Mouse (Mus musculus): ENCODE measurements around the gene Slc25a31. TPM values are rescaled to one million over a fixed set of nuclear protein-coding genes. Genes with fewer than 3 reads are reported as not detected.

Gene Slc25a31
- polyA plus RNA-seq (2011; ENCODE audit: insufficient read depth, insufficient read length, low replicate concordance, missing spikeins), result not detected in 2 replicates

DNA sequence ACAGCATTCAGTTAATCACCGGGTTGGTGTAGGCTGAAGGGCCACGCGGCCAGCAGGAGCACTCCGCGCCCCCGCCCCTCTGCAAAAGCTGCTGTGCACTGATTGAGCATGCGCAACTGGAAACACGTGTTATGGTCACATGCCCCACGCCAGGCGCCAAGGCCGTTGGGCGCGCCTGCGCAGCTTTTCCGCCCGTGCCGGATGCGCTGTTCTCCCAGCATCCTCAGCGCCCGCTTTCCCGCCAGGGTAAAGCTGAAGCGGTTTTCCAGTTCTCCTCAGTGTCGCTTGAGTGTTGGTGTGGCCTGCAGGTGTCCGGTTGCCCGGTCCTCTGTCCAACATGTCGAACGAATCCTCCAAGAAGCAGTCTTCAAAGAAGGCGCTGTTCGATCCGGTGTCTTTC, at the start of gene Slc25a31:
TSS of gene Slc25a31 (plus strand) at position 201 of the 400 bp plus-strand sequence.
- 95% methylated on average over 30 of the region's 30 CpGs for WGBS
- H3K4me3 ChIP-seq (replicated peaks; ENCODE audit: control insufficient read depth, low read depth, low read length), result no peak within 1 kb of the TSS
- TF ChIP-seq POLR2A (IDR thresholded peaks at IDR 0.05; ENCODE audit: borderline replicate concordance, control insufficient read depth, low read depth, low read length) (no peak), CTCF (IDR thresholded peaks at IDR 0.05; ENCODE audit: control insufficient read depth, insufficient read depth, low read length) (no peak)
- peaks cover 4% of the 10 kb centered on the region for H3K4me1 ChIP-seq (ENCODE audit: control insufficient read depth, insufficient read depth, low read length)
- no peak within 1 kb of the TSS for H3K27ac ChIP-seq (ENCODE audit: control insufficient read depth, insufficient read depth, low read depth, low read length, poor library complexity)

DNA sequence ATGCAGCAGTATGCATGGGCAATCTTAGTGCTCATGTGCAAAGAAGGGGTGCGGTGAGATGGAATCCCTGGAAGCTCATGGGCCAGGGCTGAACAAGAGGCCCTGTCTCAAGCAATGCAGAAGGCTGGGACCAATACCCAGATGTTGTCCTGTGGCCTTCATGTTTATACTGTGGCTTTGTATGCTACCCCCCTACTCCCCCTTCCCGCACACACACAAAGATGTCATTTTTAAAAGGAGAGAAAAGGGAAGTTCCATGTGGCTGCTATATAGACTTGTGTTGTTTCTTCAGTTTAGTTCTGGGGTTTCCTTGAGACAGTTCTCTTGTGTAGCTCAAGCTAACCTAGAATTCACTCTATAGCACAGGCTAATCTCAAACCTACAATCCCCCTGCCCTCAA, 48.4 kb upstream of the Slc25a31 start:
- H3K4me3 ChIP-seq (replicated peaks; ENCODE audit: control insufficient read depth, low read depth, low read length), result no peak overlapping the region
- TF ChIP-seq POLR2A (IDR thresholded peaks at IDR 0.05; ENCODE audit: borderline replicate concordance, control insufficient read depth, low read depth, low read length), result no peak
- no peak for TF ChIP-seq CTCF (IDR thresholded peaks at IDR 0.05; ENCODE audit: control insufficient read depth, insufficient read depth, low read length)
- H3K4me1 ChIP-seq (ENCODE audit: control insufficient read depth, insufficient read depth, low read length), result no peaks in the 10 kb centered on the region; the same call in 1 of the 2 replicates
- 56% methylated on average over 2 of the region's 2 CpGs for WGBS
- H3K27ac ChIP-seq (ENCODE audit: control insufficient read depth, insufficient read depth, low read depth, low read length, poor library complexity), result no peak overlapping the region

DNA sequence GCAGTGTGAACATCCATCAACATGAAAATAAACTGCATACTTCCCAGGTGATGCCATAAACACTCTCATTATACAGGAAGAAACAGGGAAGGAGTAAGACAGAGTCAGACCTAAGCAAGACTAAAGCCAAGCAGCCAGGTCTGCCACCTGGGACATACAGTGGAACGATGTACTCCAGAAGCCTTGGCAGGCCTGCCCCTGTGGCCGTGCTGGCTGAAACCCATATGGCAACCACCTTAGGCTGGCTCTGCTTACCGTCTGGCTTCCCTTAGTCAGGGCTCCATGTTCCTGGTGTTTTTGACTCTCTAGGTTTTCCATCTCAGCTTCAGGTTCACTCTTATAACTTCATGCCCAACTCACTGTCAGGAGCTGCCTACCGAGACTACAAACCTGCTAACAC, 42.5 kb upstream of the Slc25a31 start:
- Histone ChIP-seq H3K4me3 (replicated peaks; ENCODE audit: control insufficient read depth, low read depth, low read length) (no peak overlapping the region), H3K27ac (ENCODE audit: control insufficient read depth, insufficient read depth, low read depth, low read length, poor library complexity) (no peak overlapping the region), H3K4me1 (ENCODE audit: control insufficient read depth, insufficient read depth, low read length) (no peaks in the 10 kb centered on the region; the same call in 1 of the 2 replicates)
- 89% methylated on average over 4 of the region's 4 CpGs for WGBS
- no peak for TF ChIP-seq POLR2A (IDR thresholded peaks at IDR 0.05; ENCODE audit: borderline replicate concordance, control insufficient read depth, low read depth, low read length)
- no peak for TF ChIP-seq CTCF (IDR thresholded peaks at IDR 0.05; ENCODE audit: control insufficient read depth, insufficient read depth, low read length)

DNA sequence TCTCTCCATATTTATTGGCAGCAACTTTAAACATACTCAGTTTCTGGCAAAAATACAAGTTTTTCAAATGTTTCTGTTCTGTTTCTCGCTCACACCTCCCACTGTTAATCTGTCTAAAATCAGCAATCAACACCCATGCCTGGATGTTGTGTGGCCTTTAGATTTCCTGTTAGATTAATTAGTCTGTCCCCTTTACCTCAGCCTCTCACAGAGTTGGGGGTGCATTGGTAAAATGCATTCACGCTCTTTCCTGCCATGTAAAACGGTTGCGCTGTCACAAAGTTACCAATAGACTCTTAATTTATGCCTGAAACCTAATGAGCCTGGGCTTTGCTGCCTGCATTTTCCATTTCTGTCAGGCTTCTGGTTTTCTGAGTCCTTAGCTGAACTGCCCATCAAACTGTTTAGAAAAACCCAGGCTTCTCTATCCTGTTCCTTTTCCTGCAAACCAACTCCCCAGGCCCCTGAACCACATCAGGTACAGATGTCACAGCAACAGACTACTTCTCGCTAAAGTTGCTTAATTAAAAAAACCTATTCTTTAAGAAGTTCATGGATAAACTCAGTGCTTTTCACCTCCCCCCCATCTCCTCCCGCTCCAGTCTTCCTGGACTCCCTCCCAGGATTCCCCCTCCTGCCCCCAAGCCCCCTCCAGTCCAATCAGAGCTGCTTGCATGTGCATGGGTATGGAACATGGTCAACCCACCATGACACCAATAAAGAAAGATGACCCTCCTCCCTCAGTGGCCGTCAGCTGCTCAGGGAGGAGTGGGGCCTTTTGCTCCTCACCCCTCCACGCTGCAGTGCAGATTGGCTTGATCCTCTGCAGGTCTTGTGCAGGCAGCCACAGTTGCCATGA, 41.6 kb upstream of the Slc25a31 start:
- 67% methylated on average over 8 of the region's 8 CpGs for WGBS
- H3K4me1 ChIP-seq (ENCODE audit: control insufficient read depth, insufficient read depth, low read length), result no peaks in the 10 kb centered on the region; the same call in 1 of the 2 replicates
- H3K27ac ChIP-seq (ENCODE audit: control insufficient read depth, insufficient read depth, low read depth, low read length, poor library complexity), result no peak overlapping the region
- no peak overlapping the region for H3K4me3 ChIP-seq (replicated peaks; ENCODE audit: control insufficient read depth, low read depth, low read length)
- TF ChIP-seq CTCF (IDR thresholded peaks at IDR 0.05; ENCODE audit: control insufficient read depth, insufficient read depth, low read length) (no peak), POLR2A (IDR thresholded peaks at IDR 0.05; ENCODE audit: borderline replicate concordance, control insufficient read depth, low read depth, low read length) (no peak)

DNA sequence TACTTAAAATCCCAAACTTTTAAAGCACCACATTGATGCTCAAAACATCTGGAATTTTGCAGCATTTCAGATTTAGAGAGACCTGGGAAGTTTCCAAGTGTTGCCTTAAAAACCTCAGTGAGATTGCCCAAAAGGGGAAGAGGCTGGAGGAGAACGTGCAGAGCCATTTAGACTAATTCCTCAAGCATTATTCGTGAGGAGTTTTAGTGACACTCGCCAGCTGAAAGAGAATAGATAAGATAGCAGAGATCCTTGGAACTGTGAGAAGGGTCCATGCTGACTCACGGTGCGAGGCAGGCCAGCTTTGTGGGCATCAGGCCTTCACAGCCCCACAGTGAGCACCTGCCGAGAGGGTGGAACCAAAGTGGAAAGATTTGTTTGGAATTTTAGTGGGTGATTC, 39.8 kb upstream of the Slc25a31 start:
- Histone ChIP-seq H3K4me1 (ENCODE audit: control insufficient read depth, insufficient read depth, low read length) (no peaks in the 10 kb centered on the region; the same call in 1 of the 2 replicates), H3K27ac (ENCODE audit: control insufficient read depth, insufficient read depth, low read depth, low read length, poor library complexity) (no peak overlapping the region), H3K4me3 (replicated peaks; ENCODE audit: control insufficient read depth, low read depth, low read length) (no peak overlapping the region)
- 48% methylated on average over 6 of the region's 6 CpGs for WGBS
- TF ChIP-seq POLR2A (IDR thresholded peaks at IDR 0.05; ENCODE audit: borderline replicate concordance, control insufficient read depth, low read depth, low read length) (no peak), CTCF (IDR thresholded peaks at IDR 0.05; ENCODE audit: control insufficient read depth, insufficient read depth, low read length) (no peak)

DNA sequence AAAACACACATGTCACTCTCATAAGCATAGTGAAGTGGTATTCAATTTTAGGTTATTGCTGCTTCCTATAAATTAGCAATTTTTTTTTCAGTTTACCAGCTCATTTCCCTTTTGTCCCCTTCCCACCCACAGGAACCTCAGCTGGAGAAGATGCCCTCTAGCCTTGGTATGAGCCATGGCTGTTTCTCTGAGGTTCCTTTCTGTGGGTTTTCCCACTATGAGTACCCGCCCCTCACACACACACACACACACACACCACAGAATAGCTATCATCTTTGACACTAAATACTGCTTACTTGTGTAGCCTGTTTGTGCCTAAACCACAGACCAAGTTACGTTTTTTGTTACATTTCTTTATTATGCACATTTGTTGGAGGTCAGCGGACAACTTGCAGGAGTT, 39.3 kb upstream of the Slc25a31 start:
- 59% methylated on average over 3 of the region's 3 CpGs for whole genome bisulfite sequencing
- no peak overlapping the region for H3K4me3 ChIP-seq (replicated peaks; ENCODE audit: control insufficient read depth, low read depth, low read length)
- TF ChIP-seq POLR2A (IDR thresholded peaks at IDR 0.05; ENCODE audit: borderline replicate concordance, control insufficient read depth, low read depth, low read length) (no peak), CTCF (IDR thresholded peaks at IDR 0.05; ENCODE audit: control insufficient read depth, insufficient read depth, low read length) (no peak)
- H3K4me1 ChIP-seq (ENCODE audit: control insufficient read depth, insufficient read depth, low read length), result no peaks in the 10 kb centered on the region; the same call in 1 of the 2 replicates
- no peak overlapping the region for H3K27ac ChIP-seq (ENCODE audit: control insufficient read depth, insufficient read depth, low read depth, low read length, poor library complexity)

DNA sequence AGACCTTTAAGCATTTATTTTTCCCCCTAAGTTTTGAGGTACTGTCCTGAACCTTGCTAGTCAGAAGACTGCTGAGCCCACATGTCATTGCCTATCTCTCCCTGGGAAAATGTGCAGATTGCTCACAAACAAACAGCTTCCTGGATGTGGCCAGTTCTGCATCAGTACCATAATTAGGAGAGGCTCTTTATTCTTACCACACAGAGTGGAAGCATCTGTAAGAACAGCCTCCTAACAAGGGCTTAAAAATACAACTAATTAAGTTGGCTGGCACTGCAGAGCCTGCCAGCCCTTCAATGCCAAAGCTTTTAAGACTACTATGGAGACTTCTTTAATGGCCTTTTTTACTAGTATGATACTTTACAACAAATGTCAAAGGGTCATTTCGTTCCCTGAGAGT, 35.1 kb upstream of the Slc25a31 start:
- Histone ChIP-seq H3K4me1 (ENCODE audit: control insufficient read depth, insufficient read depth, low read length) (no peaks in the 10 kb centered on the region), H3K27ac (ENCODE audit: control insufficient read depth, insufficient read depth, low read depth, low read length, poor library complexity) (no peak overlapping the region), H3K4me3 (replicated peaks; ENCODE audit: control insufficient read depth, low read depth, low read length) (no peak overlapping the region)
- WGBS, result 75% methylated on average over 1 of the region's 1 CpGs
- TF ChIP-seq POLR2A (IDR thresholded peaks at IDR 0.05; ENCODE audit: borderline replicate concordance, control insufficient read depth, low read depth, low read length) (no peak), CTCF (IDR thresholded peaks at IDR 0.05; ENCODE audit: control insufficient read depth, insufficient read depth, low read length) (no peak)

DNA sequence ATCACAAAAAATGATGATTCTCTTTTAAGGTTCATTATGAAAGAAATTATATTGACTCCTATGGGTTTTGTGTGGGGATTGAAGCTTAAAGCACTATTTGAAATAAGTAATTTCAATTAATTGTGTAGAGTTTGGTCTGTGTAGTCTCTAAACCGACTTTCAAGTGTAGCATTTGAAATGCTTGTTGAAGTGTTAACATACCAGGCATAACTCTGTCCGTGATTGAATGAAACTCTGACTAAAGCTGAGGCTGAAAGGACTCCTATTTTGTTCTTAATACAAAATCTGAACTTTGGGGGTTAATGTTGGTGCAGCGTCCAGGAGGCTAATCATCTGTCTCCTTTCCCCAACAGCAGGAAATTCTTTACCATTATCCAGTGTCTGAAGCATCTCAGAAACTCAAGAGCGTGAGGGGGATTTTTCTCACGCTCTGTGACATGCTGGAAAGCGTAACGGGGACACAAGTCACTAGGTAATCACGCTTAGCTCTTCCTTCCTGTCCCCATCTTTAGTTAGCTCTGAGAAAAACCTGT, 33.7 kb upstream of the Slc25a31 start:
- Histone ChIP-seq H3K4me3 (replicated peaks; ENCODE audit: control insufficient read depth, low read depth, low read length) (no peak overlapping the region), H3K4me1 (ENCODE audit: control insufficient read depth, insufficient read depth, low read length) (no peaks in the 10 kb centered on the region), H3K27ac (ENCODE audit: control insufficient read depth, insufficient read depth, low read depth, low read length, poor library complexity) (no peak overlapping the region)
- no peak for TF ChIP-seq CTCF (IDR thresholded peaks at IDR 0.05; ENCODE audit: control insufficient read depth, insufficient read depth, low read length)
- TF ChIP-seq POLR2A (IDR thresholded peaks at IDR 0.05; ENCODE audit: borderline replicate concordance, control insufficient read depth, low read depth, low read length), result no peak
- WGBS, result 86% methylated on average over 8 of the region's 8 CpGs
